In genomic region chr8:80794585-80795509, GRCm38 (mm10) we compare ENCODE assay signal across 15 mouse cellular contexts. TPM values are rescaled to one million over a fixed set of nuclear protein-coding genes. Genes with fewer than 3 reads are reported as not detected.
DNase-seq lines count a peak whose midpoint lies in the region; ATAC-seq and TF ChIP-seq lines count a peak whose summit lies in the region.
"Had no signal": no experiment of that assay in that cellular context is flagged by ENCODE, and none has a peak within 500 bp of the region (broad histone marks: within the 10 kb centered on the region; RNA-seq: fewer than 3 reads in every experiment).

No protein-coding gene starts in this region.

- peak; percentile 28 to 45 for DNase-seq in adrenal gland, postnatal 36 days
- no peak for DNase-seq in adrenal gland, postnatal 14 days
- DNase-seq in kidney, postnatal 0 days (ENCODE audit: low spot score) = no peak
- no peak for DNase-seq in kidney, postnatal 25 days
- DNase-seq in neural tube, embryonic 10.5 days (ENCODE audit: extremely low spot score, low spot score) = no peak
- no peak for DNase-seq in forebrain, postnatal 0 days
- DNase-seq: kidney, adult 18-20 months; liver, embryonic 13.5 days; lung, postnatal 14 days; thymus, postnatal 36 days had no signal

- 76% methylated on average over 19 of the region's 19 CpGs for WGBS in kidney, postnatal 0 days
- 80% methylated on average over 19 of the region's 19 CpGs for WGBS in neural tube, embryonic 13.5 days
- WGBS in forebrain, postnatal 0 days = 80% methylated on average over 19 of the region's 19 CpGs

- H3K9ac ChIP-seq in kidney, postnatal 0 days (ENCODE audit: low read depth, low read length) = no peak overlapping the region
- H3K9ac ChIP-seq in neural tube, embryonic 13.5 days = no peak overlapping the region
- H3K9ac ChIP-seq in forebrain, postnatal 0 days = no peak overlapping the region
- H3K9ac ChIP-seq: liver, embryonic 13.5 days had no signal

- peak overlapping the region; percentile 6; the same call in 1 of the 2 replicates for H3K27ac ChIP-seq in kidney, postnatal 0 days
- H3K27ac ChIP-seq in neural tube, embryonic 13.5 days (replicated peaks) = no peak overlapping the region; the same call in 1 of the 2 replicates
- H3K27ac ChIP-seq in forebrain, postnatal 0 days (ENCODE audit: low read depth, low read length) = no peak overlapping the region
- H3K27ac ChIP-seq: heart, embryonic 13.5 days; limb, embryonic 10.5 days; liver, embryonic 13.5 days had no signal

- no peaks in the 10 kb centered on the region for H3K9me3 ChIP-seq in kidney, postnatal 0 days (replicated peaks; ENCODE audit: low read length)
- H3K9me3 ChIP-seq in neural tube, embryonic 13.5 days = no peaks in the 10 kb centered on the region
- no peaks in the 10 kb centered on the region for H3K9me3 ChIP-seq in forebrain, postnatal 0 days (ENCODE audit: low read length)
- H3K9me3 ChIP-seq: limb, embryonic 10.5 days; liver, embryonic 13.5 days had no signal

- H3K36me3 ChIP-seq in kidney, postnatal 0 days (ENCODE audit: insufficient read depth, low read length) = no peaks in the 10 kb centered on the region
- no peaks in the 10 kb centered on the region for H3K36me3 ChIP-seq in neural tube, embryonic 13.5 days
- no peaks in the 10 kb centered on the region for H3K36me3 ChIP-seq in forebrain, postnatal 0 days (ENCODE audit: insufficient read depth)

- H3K4me2 ChIP-seq in kidney, postnatal 0 days (ENCODE audit: low read length) = no peak overlapping the region
- H3K4me2 ChIP-seq in neural tube, embryonic 13.5 days = no peak overlapping the region
- H3K4me2 ChIP-seq in forebrain, postnatal 0 days (ENCODE audit: low read depth) = no peak overlapping the region
- H3K4me2 ChIP-seq: heart, embryonic 13.5 days; liver, embryonic 13.5 days had no signal

- no peak for TF ChIP-seq CTCF in kidney, postnatal 0 days (IDR thresholded peaks at IDR 0.05; ENCODE audit: low read depth)
- no peak for TF ChIP-seq CTCF in forebrain, postnatal 0 days (IDR thresholded peaks at IDR 0.05; ENCODE audit: low read depth)

- ATAC-seq in kidney, postnatal 0 days (replicated peaks; ENCODE audit: low FRiP score, low read depth) = no peak
- peak; percentile 69; the same call in 1 of the 2 replicates for ATAC-seq in neural tube, embryonic 13.5 days (ENCODE audit: low read depth)
- ATAC-seq in forebrain, postnatal 0 days = no peak
- ATAC-seq: forebrain, embryonic 14.5 days had no signal

- H3K27me3 ChIP-seq in kidney, postnatal 0 days (ENCODE audit: insufficient read depth, low read length) = no peaks in the 10 kb centered on the region
- H3K27me3 ChIP-seq in neural tube, embryonic 13.5 days = no peaks in the 10 kb centered on the region
- H3K27me3 ChIP-seq in forebrain, postnatal 0 days (ENCODE audit: insufficient read depth, low read length) = no peaks in the 10 kb centered on the region
- H3K27me3 ChIP-seq: heart, embryonic 13.5 days; liver, embryonic 13.5 days had no signal

- H3K4me3 ChIP-seq in kidney, postnatal 0 days (replicated peaks; ENCODE audit: low read depth, low read length) = no peak overlapping the region
- H3K4me3 ChIP-seq in neural tube, embryonic 13.5 days = no peak overlapping the region
- no peak overlapping the region for H3K4me3 ChIP-seq in forebrain, postnatal 0 days (ENCODE audit: low read depth, low read length)
- H3K4me3 ChIP-seq: heart, embryonic 13.5 days; left cerebral cortex, adult 2 months; limb, embryonic 10.5 days; liver, embryonic 13.5 days had no signal

- H3K4me1 ChIP-seq in kidney, postnatal 0 days (replicated peaks; ENCODE audit: insufficient read depth, low read length) = no peaks in the 10 kb centered on the region
- H3K4me1 ChIP-seq in neural tube, embryonic 13.5 days (replicated peaks) = peaks cover 28% of the 10 kb centered on the region
- H3K4me1 ChIP-seq in forebrain, postnatal 0 days (ENCODE audit: insufficient read depth) = no peaks in the 10 kb centered on the region
- H3K4me1 ChIP-seq: limb, embryonic 10.5 days; liver, embryonic 13.5 days had no signal

RNA-seq across cellular contexts. Expression of gene Smarca5, which starts 55.5 kb away (rescaled TPM):
- 10 to 100 TPM; 72.1 to 77.6 TPM for total RNA-seq in adrenal gland, postnatal 36 days (2021)
- 69.8 and 71.7 TPM in 2 replicates for total RNA-seq in adrenal gland, postnatal 14 days (2021)
- polyA plus RNA-seq in kidney, postnatal 0 days (2015; fragmentation: Nextera tagmentation; extraction: Ambion mirVana) = 54.8 and 59.3 TPM in 2 replicates
- polyA plus RNA-seq in neural tube, embryonic 13.5 days (2015; fragmentation: Nextera tagmentation; extraction: Ambion mirVana) = 71.1 and 78.1 TPM in 2 replicates
- total RNA-seq in forebrain, postnatal 0 days (2014; rRNA removed) = 36.9 and 46.7 TPM in 2 replicates
- polyA plus RNA-seq in forebrain, postnatal 0 days (2015; fragmentation: Nextera tagmentation; extraction: Ambion mirVana) = 25.6 and 33.3 TPM in 2 replicates

Comparison
In these comparisons a context has a peak if more than half of its experiments do, and no peak if none do; other contexts are left out.
1. DNase-seq: peak in adrenal gland, postnatal 36 days (2 of 2); none in adrenal gland, postnatal 14 days (single experiment), kidney, postnatal 0 days (single experiment), kidney, postnatal 25 days (0 of 2), neural tube, embryonic 10.5 days (single experiment) and forebrain, postnatal 0 days (single experiment).